9 mouse cellular contexts compared by ENCODE assay signal in genomic region chr4:120887381-120888112, GRCm38 (mm10). TPM values are rescaled to one million over a fixed set of nuclear protein-coding genes. Genes with fewer than 3 reads are reported as not detected.
DNase-seq lines count a peak whose midpoint lies in the region; ATAC-seq and TF ChIP-seq lines count a peak whose summit lies in the region.
"Had no signal": no experiment of that assay in that cellular context is flagged by ENCODE, and none has a peak within 500 bp of the region (broad histone marks: within the 10 kb centered on the region; RNA-seq: fewer than 3 reads in every experiment).

No protein-coding gene starts in this region.

- WGBS in hindbrain, embryonic 11.5 days, result 33% methylated on average over 8 of the region's 8 CpGs
- WGBS in hindbrain, embryonic 13.5 days, result 28% methylated on average over 8 of the region's 8 CpGs
- WGBS in embryonic facial prominence, embryonic 11.5 days, result 22% methylated on average over 8 of the region's 8 CpGs
- WGBS in thymus, adult 2 months, result 34% methylated on average over 8 of the region's 8 CpGs

- no peak for TF ChIP-seq POLR2A in thymus, adult 2 months (IDR thresholded peaks at IDR 0.05; ENCODE audit: control insufficient read depth, extremely low read depth, insufficient read depth, low read length, poor library complexity)

- no peak overlapping the region for H3K9ac ChIP-seq in hindbrain, embryonic 11.5 days (ENCODE audit: low read depth, low read length)
- H3K9ac ChIP-seq in hindbrain, embryonic 13.5 days, result no peak overlapping the region
- H3K9ac ChIP-seq in embryonic facial prominence, embryonic 11.5 days (replicated peaks; ENCODE audit: low read length), result no peak overlapping the region
- H3K9ac ChIP-seq: limb, embryonic 12.5 days had no signal

- no peak for TF ChIP-seq CTCF in thymus, adult 2 months (IDR thresholded peaks at IDR 0.05; ENCODE audit: borderline replicate concordance, control insufficient read depth, extremely low read depth, insufficient read depth, low read length, poor library complexity)

- H3K4me3 ChIP-seq in hindbrain, embryonic 11.5 days (ENCODE audit: low read depth, low read length), result no peak overlapping the region
- no peak overlapping the region for H3K4me3 ChIP-seq in hindbrain, embryonic 13.5 days
- no peak overlapping the region for H3K4me3 ChIP-seq in embryonic facial prominence, embryonic 11.5 days (ENCODE audit: low read depth, low read length)
- H3K4me3 ChIP-seq in thymus, adult 2 months (ENCODE audit: control insufficient read depth, insufficient read depth, low read length), result no peak overlapping the region
- H3K4me3 ChIP-seq: limb, embryonic 12.5 days had no signal

- peak; percentile 71 for DNase-seq in hindbrain, embryonic 11.5 days (ENCODE audit: low spot score)
- peak; percentile 72 for DNase-seq in CD4-positive, CD25-positive, alpha-beta regulatory T cell, adult 2 months (ENCODE audit: low read depth, low spot score)
- peak; percentile 68 for DNase-seq in adrenal gland, postnatal 10 days
- peak; percentile 67 for DNase-seq in embryonic facial prominence, embryonic 11.5 days (ENCODE audit: low spot score)
- DNase-seq in kidney, postnatal 14 days, result peak; percentile 70
- DNase-seq in lung, postnatal 25 days (ENCODE audit: low spot score), result peak; percentile 52
- DNase-seq in thymus, adult 2 months, result peak; percentile 58

- peaks cover 6% of the 10 kb centered on the region; the same call in 1 of the 2 replicates for H3K4me1 ChIP-seq in hindbrain, embryonic 11.5 days (replicated peaks; ENCODE audit: control insufficient read depth, insufficient read depth, low read length)
- H3K4me1 ChIP-seq in hindbrain, embryonic 13.5 days (replicated peaks), result peaks cover 39% of the 10 kb centered on the region
- peaks cover 5% of the 10 kb centered on the region; the same call in 1 of the 2 replicates for H3K4me1 ChIP-seq in embryonic facial prominence, embryonic 11.5 days (ENCODE audit: control insufficient read depth, insufficient read depth, low read length)
- no peaks in the 10 kb centered on the region; the same call in 1 of the 2 replicates for H3K4me1 ChIP-seq in thymus, adult 2 months (replicated peaks; ENCODE audit: control insufficient read depth, insufficient read depth, low read length)

- 0 out of 2 replicates have a peak, but pooled peaks cover 2% of the 10 kb centered on the region for H3K27me3 ChIP-seq in hindbrain, embryonic 11.5 days (ENCODE audit: control insufficient read depth, insufficient read depth, low read length)
- peaks cover 12% of the 10 kb centered on the region for H3K27me3 ChIP-seq in hindbrain, embryonic 13.5 days
- no peaks in the 10 kb centered on the region for H3K27me3 ChIP-seq in embryonic facial prominence, embryonic 11.5 days (ENCODE audit: control insufficient read depth, insufficient read depth, low read length)
- no peaks in the 10 kb centered on the region for H3K27me3 ChIP-seq in thymus, adult 2 months (ENCODE audit: control insufficient read depth, insufficient read depth, low read length)
- H3K27me3 ChIP-seq: limb, embryonic 12.5 days had no signal

- H3K9me3 ChIP-seq in hindbrain, embryonic 11.5 days (ENCODE audit: control insufficient read depth, low read length), result no peaks in the 10 kb centered on the region
- no peaks in the 10 kb centered on the region for H3K9me3 ChIP-seq in hindbrain, embryonic 13.5 days
- H3K9me3 ChIP-seq in embryonic facial prominence, embryonic 11.5 days (replicated peaks; ENCODE audit: control insufficient read depth, low read length), result no peaks in the 10 kb centered on the region
- H3K9me3 ChIP-seq: limb, embryonic 12.5 days had no signal

- no peak overlapping the region for H3K4me2 ChIP-seq in hindbrain, embryonic 11.5 days (replicated peaks; ENCODE audit: low read depth, low read length)
- H3K4me2 ChIP-seq in hindbrain, embryonic 13.5 days, result no peak overlapping the region
- no peak overlapping the region for H3K4me2 ChIP-seq in embryonic facial prominence, embryonic 11.5 days (ENCODE audit: low read depth, low read length)
- H3K4me2 ChIP-seq: limb, embryonic 12.5 days had no signal

- H3K36me3 ChIP-seq in hindbrain, embryonic 11.5 days (ENCODE audit: control insufficient read depth, insufficient read depth, low read length), result no peaks in the 10 kb centered on the region
- H3K36me3 ChIP-seq in hindbrain, embryonic 13.5 days, result no peaks in the 10 kb centered on the region
- no peaks in the 10 kb centered on the region for H3K36me3 ChIP-seq in embryonic facial prominence, embryonic 11.5 days (replicated peaks; ENCODE audit: control insufficient read depth, insufficient read depth, low read depth, low read length)
- no peaks in the 10 kb centered on the region for H3K36me3 ChIP-seq in thymus, adult 2 months (ENCODE audit: control insufficient read depth, insufficient read depth, low read length)
- H3K36me3 ChIP-seq: limb, embryonic 12.5 days had no signal

- H3K27ac ChIP-seq in hindbrain, embryonic 11.5 days (ENCODE audit: low read depth, low read length), result no peak overlapping the region
- H3K27ac ChIP-seq in hindbrain, embryonic 13.5 days, result no peak overlapping the region
- H3K27ac ChIP-seq in embryonic facial prominence, embryonic 11.5 days (replicated peaks; ENCODE audit: low read depth, low read length), result no peak overlapping the region
- H3K27ac ChIP-seq in thymus, adult 2 months (ENCODE audit: control insufficient read depth, insufficient read depth, low read length), result no peak overlapping the region
- H3K27ac ChIP-seq: limb, embryonic 12.5 days had no signal

- no peak for ATAC-seq in hindbrain, embryonic 11.5 days (ENCODE audit: low FRiP score)
- no peak for ATAC-seq in hindbrain, embryonic 13.5 days (ENCODE audit: low FRiP score)
- ATAC-seq in embryonic facial prominence, embryonic 11.5 days (replicated peaks; ENCODE audit: insufficient number of reproducible peaks, low FRiP score, low TSS enrichment, low read depth), result no peak

RNA-seq across cellular contexts. Expression of gene Rims3, which starts 32.9 kb away (rescaled TPM):
- polyA plus RNA-seq in hindbrain, embryonic 11.5 days (2014; fragmentation: Nextera tagmentation; extraction: Ambion mirVana), result 3.5 and 3.6 TPM in 2 replicates
- 11.9 and 12.4 TPM in 2 replicates for polyA plus RNA-seq in hindbrain, embryonic 13.5 days (2015; fragmentation: Nextera tagmentation; extraction: Ambion mirVana)
- 1 to 10 TPM; 6.2 to 6.5 TPM for total RNA-seq in adrenal gland, postnatal 10 days (2021)
- polyA plus RNA-seq in embryonic facial prominence, embryonic 11.5 days (2014; fragmentation: Nextera tagmentation; extraction: Ambion mirVana), result 1.8 and 2.4 TPM in 2 replicates
- 3.7 and 4.1 TPM in 2 replicates for polyA plus RNA-seq in thymus, adult 2 months (2012; rRNA removed)

RNA-seq across cellular contexts. Expression of gene Exo5, which starts 37.3 kb away (rescaled TPM):
- 32.0 and 37.1 TPM in 2 replicates for polyA plus RNA-seq in hindbrain, embryonic 11.5 days (2014; fragmentation: Nextera tagmentation; extraction: Ambion mirVana)
- 38.3 and 42.6 TPM in 2 replicates for polyA plus RNA-seq in hindbrain, embryonic 13.5 days (2015; fragmentation: Nextera tagmentation; extraction: Ambion mirVana)
- total RNA-seq in adrenal gland, postnatal 10 days (2021), result 10 to 100 TPM in 1 of 2 experiments, 1 to 10 TPM in 1; 9.7 to 13.4 TPM
- polyA plus RNA-seq in embryonic facial prominence, embryonic 11.5 days (2014; fragmentation: Nextera tagmentation; extraction: Ambion mirVana), result 34.6 and 37.4 TPM in 2 replicates
- polyA plus RNA-seq in thymus, adult 2 months (2012; rRNA removed), result 10.9 and 11.7 TPM in 2 replicates

RNA-seq across cellular contexts. Expression of gene Nfyc, which starts 56.2 kb away (rescaled TPM):
- polyA plus RNA-seq in hindbrain, embryonic 11.5 days (2014; fragmentation: Nextera tagmentation; extraction: Ambion mirVana), result 123 and 126 TPM in 2 replicates
- polyA plus RNA-seq in hindbrain, embryonic 13.5 days (2015; fragmentation: Nextera tagmentation; extraction: Ambion mirVana), result 85.8 and 86.3 TPM in 2 replicates
- 10 to 100 TPM; 44.4 to 70.7 TPM for total RNA-seq in adrenal gland, postnatal 10 days (2021)
- 137 and 139 TPM in 2 replicates for polyA plus RNA-seq in embryonic facial prominence, embryonic 11.5 days (2014; fragmentation: Nextera tagmentation; extraction: Ambion mirVana)
- 317 and 354 TPM in 2 replicates for polyA plus RNA-seq in thymus, adult 2 months (2012; rRNA removed)
